Mouse (Mus musculus) liver, embryonic 14 days (tissue): Measurements from ENCODE around the gene Nudt9. TPM values are rescaled to one million over a fixed set of nuclear protein-coding genes. Genes with fewer than 3 reads are reported as not detected.

ENCODE experiments used
- polyA plus RNA-seq: library from polyadenylated mRNA; depleted of rRNA; stranded (reverse); fragments of >200 nt; gene quantifications from 2 replicates; pipeline ENCODE4 v1.2.3, GENCODE M21; 2012; rRNA removed

The Nudt9 gene
- polyA plus RNA-seq, result 47.7 and 49.4 TPM in 2 replicates

DNA sequence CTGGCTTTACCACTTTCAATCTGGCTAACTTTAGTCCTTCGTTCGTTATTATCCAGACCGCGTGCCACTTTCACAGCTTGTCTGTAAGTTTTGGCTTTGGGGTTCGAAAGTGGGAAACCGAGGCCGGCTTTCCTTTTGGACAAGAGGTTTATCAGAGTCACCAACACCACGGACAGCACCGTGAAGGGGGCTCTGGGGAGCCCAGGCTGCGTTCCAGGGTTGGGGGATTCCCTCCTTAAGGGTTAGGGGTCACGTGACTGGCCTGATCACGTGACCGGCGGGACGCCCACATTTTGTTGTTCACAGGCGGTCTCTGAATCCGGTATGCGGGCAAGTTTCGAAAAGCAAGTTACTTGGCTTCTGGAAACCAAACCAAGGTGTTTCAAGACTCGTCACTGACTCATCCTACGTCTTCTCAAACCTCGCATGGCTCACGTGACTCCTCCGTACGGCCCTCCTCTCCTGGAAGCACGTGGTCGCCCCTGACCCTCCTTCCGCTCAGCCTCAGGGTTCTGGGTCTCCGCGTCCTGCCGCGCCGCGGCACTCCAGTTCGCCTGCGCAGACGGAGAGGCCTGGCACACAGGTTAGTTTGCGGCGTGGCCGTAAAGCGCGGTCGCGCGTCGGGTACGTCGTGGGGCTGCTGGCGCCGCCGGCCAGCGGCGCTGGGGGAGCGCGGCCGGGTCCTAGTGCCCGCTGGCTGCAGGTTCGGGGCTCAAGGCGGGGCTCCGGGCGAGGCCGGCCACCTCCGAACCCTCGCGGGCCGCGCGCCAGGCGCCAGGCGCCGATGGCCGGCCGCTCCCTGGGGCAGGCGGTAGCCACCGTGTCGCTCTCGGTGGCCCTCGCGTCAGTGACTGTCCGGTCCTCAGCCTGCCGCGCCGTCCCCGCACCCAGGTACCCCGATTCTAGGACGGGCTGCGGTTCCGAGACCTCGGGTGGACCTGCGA lies at the start of gene Nudt9:
Gene Nudt9 (plus strand): TSS at position 51 of the 944 bp plus-strand sequence.

GRCm38 (mm10) chr5:104021597-104022378 lies 24.3 kb upstream of the Nudt9 start, which contains the start of gene Hsd17b11:
Gene Hsd17b11, minus strand, starts transcription at chr5:104021919.

DNA sequence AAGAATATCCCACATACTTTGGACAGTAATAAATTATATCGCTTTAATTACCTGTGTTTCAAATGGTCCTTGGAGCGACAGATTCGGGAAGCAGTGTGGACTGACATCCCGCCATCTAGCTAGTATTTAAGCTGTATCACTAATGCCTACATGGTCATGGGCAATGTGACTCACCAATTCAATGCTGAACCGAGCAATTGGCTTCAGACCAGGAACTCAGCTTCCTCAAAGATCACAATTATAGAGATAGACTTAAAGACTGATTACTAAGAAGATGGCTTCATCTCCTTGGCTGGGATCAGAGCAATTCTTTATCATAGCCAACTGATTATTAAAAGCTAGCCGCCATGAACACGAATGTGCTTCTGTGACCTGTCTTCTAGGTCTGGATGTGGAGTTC lies 31.4 kb downstream of the Nudt9 start, which contains the start of gene Gm17660:
Gene Gm17660 (minus strand): TSS at position 101 of the 400 bp plus-strand sequence.

GRCm38 (mm10) chr5:104113491-104114172 lies 67.5 kb downstream of the Nudt9 start, which contains the start of gene Sparcl1:
Gene Sparcl1, minus strand, starts transcription at chr5:104113733.

Other genes with a start within 250 kb of the Nudt9 start
- 0.99 and 1.0 TPM in 2 replicates for gene Klhl8, start 135.0 kb upstream of the Nudt9 start, polyA plus RNA-seq
- 3.8 and 4.7 TPM in 2 replicates for gene Hsd17b13, start 68.9 kb upstream of the Nudt9 start, polyA plus RNA-seq
- gene Hsd17b11, start 24.4 kb upstream of the Nudt9 start, polyA plus RNA-seq, result 7.1 and 9.5 TPM in 2 replicates
- gene Gm17660, start 31.3 kb downstream of the Nudt9 start, polyA plus RNA-seq, result not detected in 2 replicates
- 1.3 and 2.6 TPM in 2 replicates for gene Sparcl1, start 67.4 kb downstream of the Nudt9 start, polyA plus RNA-seq
- gene Dspp, start 124.4 kb downstream of the Nudt9 start, polyA plus RNA-seq, result not detected in 2 replicates
- gene Dmp1, start 156.3 kb downstream of the Nudt9 start, polyA plus RNA-seq, result not detected in 2 replicates